Mouse (Mus musculus): ENCODE measurements around the gene Lrp4. TPM values are rescaled to one million over a fixed set of nuclear protein-coding genes. Genes with fewer than 3 reads are reported as not detected.
A peak's percentile ranks its signal among the peaks of the same experiment; 100 is the strongest.

The Lrp4 gene
- polyA plus RNA-seq, 1 experiment from 2014 or later, result 7.6 TPM

- 86% methylated on average over 8 of the region's 8 CpGs for WGBS
- TF ChIP-seq CTCF (IDR thresholded peaks at IDR 0.05; ENCODE audit: low read depth), result no peak
- no peaks in the 10 kb centered on the region for H3K4me1 ChIP-seq (ENCODE audit: insufficient read depth)
Measured at GRCm38 (mm10) chr2:91508076-91508475, 50.8 kb downstream of the Lrp4 start.

GRCm38 (mm10) chr2:91517186-91517585, 59.9 kb downstream of the Lrp4 start:
- Histone ChIP-seq H3K4me1 (ENCODE audit: insufficient read depth) (no peaks in the 10 kb centered on the region), H3K9me3 (ENCODE audit: low read depth, low read length) (no peaks in the 10 kb centered on the region), H3K27ac (ENCODE audit: low read depth) (no peak overlapping the region), H3K9ac (no peak overlapping the region), H3K27me3 (ENCODE audit: insufficient read depth, low read length) (no peaks in the 10 kb centered on the region), H3K4me3 (ENCODE audit: low read depth, low read length) (no peak overlapping the region), H3K4me2 (no peak overlapping the region), H3K36me3 (ENCODE audit: insufficient read depth) (peaks cover 22% of the 10 kb centered on the region)
- DNase-seq, result peak; percentile 42
- no peak for TF ChIP-seq CTCF (IDR thresholded peaks at IDR 0.05; ENCODE audit: low read depth)
- ATAC-seq (ENCODE audit: insufficient read depth), result no peak
- 20% methylated on average over 2 of the region's 2 CpGs for WGBS

More at GRCm38 (mm10) chr2:91508076-91508475, 50.8 kb downstream of the Lrp4 start:
- no peak overlapping the region for H3K4me3 ChIP-seq (ENCODE audit: low read depth, low read length)
- no peaks in the 10 kb centered on the region for H3K9me3 ChIP-seq (ENCODE audit: low read depth, low read length)
- no peak overlapping the region for H3K4me2 ChIP-seq
- no peak overlapping the region for H3K27ac ChIP-seq (ENCODE audit: low read depth)
- DNase-seq (no peak), ATAC-seq (ENCODE audit: insufficient read depth) (no peak)
- no peak overlapping the region for H3K9ac ChIP-seq
- peaks cover 69% of the 10 kb centered on the region for H3K36me3 ChIP-seq (ENCODE audit: insufficient read depth)
- no peaks in the 10 kb centered on the region for H3K27me3 ChIP-seq (ENCODE audit: insufficient read depth, low read length)

- peak within 1 kb of the TSS; percentile 75 for H3K4me2 ChIP-seq
- no peaks in the 10 kb centered on the region for H3K27me3 ChIP-seq (ENCODE audit: insufficient read depth, low read length)
- peak within 1 kb of the TSS; percentile 96 for H3K9ac ChIP-seq
- TF ChIP-seq CTCF (IDR thresholded peaks at IDR 0.05; ENCODE audit: low read depth), result peak; percentile 58
- ATAC-seq (ENCODE audit: insufficient read depth) (peak; percentile 100), DNase-seq (peak; percentile 97)
- no peaks in the 10 kb centered on the region for H3K9me3 ChIP-seq (ENCODE audit: low read depth, low read length)
- peaks cover 8% of the 10 kb centered on the region; the same call in 1 of the 2 replicates for H3K36me3 ChIP-seq (ENCODE audit: insufficient read depth)
- no peaks in the 10 kb centered on the region for H3K4me1 ChIP-seq (ENCODE audit: insufficient read depth)
- H3K4me3 ChIP-seq (ENCODE audit: low read depth, low read length), result peak within 1 kb of the TSS; percentile 99
- under 1% methylated on average over 60 of the region's 64 CpGs for WGBS
- peak within 1 kb of the TSS; percentile 87 for H3K27ac ChIP-seq (ENCODE audit: low read depth)
Measured at GRCm38 (mm10) chr2:91526294-91527146, 69.2 kb downstream of the Lrp4 start, which contains the start of gene Ckap5. Gene Ckap5 (plus strand): TSS chr2:91526762.

GRCm38 (mm10) chr2:91527147-91527486, 69.8 kb downstream of the Lrp4 start:
- H3K27ac ChIP-seq (ENCODE audit: low read depth), result peak overlapping the region; percentile 87
- H3K4me1 ChIP-seq (ENCODE audit: insufficient read depth), result no peaks in the 10 kb centered on the region
- TF ChIP-seq CTCF (IDR thresholded peaks at IDR 0.05; ENCODE audit: low read depth), result no peak
- peak overlapping the region; percentile 75 for H3K4me2 ChIP-seq
- H3K9ac ChIP-seq, result peak overlapping the region; percentile 96
- ATAC-seq (ENCODE audit: insufficient read depth), result peak; percentile 72
- H3K4me3 ChIP-seq (ENCODE audit: low read depth, low read length), result peak overlapping the region; percentile 99
- WGBS, result 0% methylated on average over 15 of the region's 15 CpGs
- peak; percentile 45 for DNase-seq
- H3K36me3 ChIP-seq (ENCODE audit: insufficient read depth), result peaks cover 8% of the 10 kb centered on the region; the same call in 1 of the 2 replicates
- no peaks in the 10 kb centered on the region for H3K9me3 ChIP-seq (ENCODE audit: low read depth, low read length)
- no peaks in the 10 kb centered on the region for H3K27me3 ChIP-seq (ENCODE audit: insufficient read depth, low read length)

- TF ChIP-seq CTCF (IDR thresholded peaks at IDR 0.05; ENCODE audit: low read depth), result 0 out of 2 replicates have a peak, but pooled peaks have one; percentile 21
- Histone ChIP-seq H3K4me3 (ENCODE audit: low read depth, low read length) (peak overlapping the region; percentile 36), H3K4me1 (ENCODE audit: insufficient read depth) (no peaks in the 10 kb centered on the region; the same call in 1 of the 2 replicates), H3K27me3 (ENCODE audit: insufficient read depth, low read length) (no peaks in the 10 kb centered on the region), H3K4me2 (peak overlapping the region; percentile 63), H3K9ac (peak overlapping the region; percentile 20; the same call in 1 of the 2 replicates), H3K9me3 (ENCODE audit: low read depth, low read length) (no peaks in the 10 kb centered on the region), H3K36me3 (ENCODE audit: insufficient read depth) (no peaks in the 10 kb centered on the region; the same call in 1 of the 2 replicates), H3K27ac (ENCODE audit: low read depth) (no peak overlapping the region)
- 3% methylated on average over 17 of the region's 17 CpGs for WGBS
- peak; percentile 87 for DNase-seq
- ATAC-seq (ENCODE audit: insufficient read depth), result peak; percentile 98
Measured at GRCm38 (mm10) chr2:91537588-91538205, 80.4 kb downstream of the Lrp4 start.

Other genes starting within 250 kb of the Lrp4 start
- gene Ddb2, start 220.5 kb upstream of the Lrp4 start, polyA plus RNA-seq (2014; fragmentation: Nextera tagmentation; extraction: Ambion mirVana), result 14.6 and 17.3 TPM in 2 replicates
- gene Pacsin3, start 201.6 kb upstream of the Lrp4 start, polyA plus RNA-seq (2014; fragmentation: Nextera tagmentation; extraction: Ambion mirVana), result 41.2 and 46.9 TPM in 2 replicates
- 81.1 and 81.2 TPM in 2 replicates for gene Arfgap2, start 192.5 kb upstream of the Lrp4 start, polyA plus RNA-seq (2014; fragmentation: Nextera tagmentation; extraction: Ambion mirVana)
- 73.3 and 73.4 TPM in 2 replicates for gene 1110051M20Rik, start 12.8 kb upstream of the Lrp4 start, polyA plus RNA-seq (2014; fragmentation: Nextera tagmentation; extraction: Ambion mirVana)
- gene Ckap5, start 69.3 kb downstream of the Lrp4 start, polyA plus RNA-seq (2014; fragmentation: Nextera tagmentation; extraction: Ambion mirVana), result 96.3 and 106 TPM in 2 replicates
- gene F2, start 178.9 kb downstream of the Lrp4 start, polyA plus RNA-seq (2014; fragmentation: Nextera tagmentation; extraction: Ambion mirVana), result 0.09 TPM in 1 of 2 replicates, not detected in the other
- gene Zfp408, start 192.3 kb downstream of the Lrp4 start, polyA plus RNA-seq (2014; fragmentation: Nextera tagmentation; extraction: Ambion mirVana), result 6.1 and 7.0 TPM in 2 replicates
- 125 and 132 TPM in 2 replicates for gene Arhgap1, start 192.3 kb downstream of the Lrp4 start, polyA plus RNA-seq (2014; fragmentation: Nextera tagmentation; extraction: Ambion mirVana)